Mouse (Mus musculus) ES-E14 (cell line): ENCODE data around the gene Cdh24. TPM values are rescaled to one million over a fixed set of nuclear protein-coding genes. Genes with fewer than 3 reads are reported as not detected.
A peak's percentile ranks its signal among the peaks of the same experiment; 100 is the strongest.

Experiments used
- DNase-seq: peaks from one replicate; pipeline ENCODE4 v3.0.0-alpha.2; 2013; ENCODE audit warnings: low read depth, low spot score
- H3K27ac ChIP-seq: 2 replicates; pipeline ENCODE4 v1.5.1; 2012; ENCODE audit warnings: low read depth, mild to moderate bottlenecking, low read length, moderate library complexity, mixed read lengths; ENCODE audit not compliant: poor library complexity, insufficient read depth, severe bottlenecking
- H3K36me3 ChIP-seq: 2 replicates; pipeline ENCODE4 v1.6.1; 2012; ENCODE audit warnings: mild to moderate bottlenecking, low read length, moderate library complexity, mixed read lengths; ENCODE audit not compliant: control insufficient read depth, poor library complexity, insufficient read depth, severe bottlenecking
- H3K4me1 ChIP-seq, 2 experiments: fragments of 150-350 bp in 1 of 2; sonication (generic) in 1 of 2; 2 replicates each; pipeline ENCODE4 v1.6.1; 2012; ENCODE audit warnings: low read length in 2 of 2, mild to moderate bottlenecking in 1 of 2, mixed read lengths in 1 of 2; ENCODE audit not compliant: control insufficient read depth in 2 of 2, insufficient read depth in 2 of 2, poor library complexity in 1 of 2
- H3K4me3 ChIP-seq, 2 experiments: fragments of 150-350 bp in 1 of 2; sonication (generic) in 1 of 2; 2 replicates each; pipeline ENCODE4 v1.5.1; 2012; ENCODE audit warnings: low read length in 2 of 2, low read depth in 1 of 2, mild to moderate bottlenecking in 1 of 2, mixed read lengths in 1 of 2; ENCODE audit not compliant: insufficient read depth in 1 of 2, poor library complexity in 1 of 2, severe bottlenecking in 1 of 2
- H3K9ac ChIP-seq: 2 replicates; pipeline ENCODE4 v1.6.1; 2012; ENCODE audit warnings: low read depth, mild to moderate bottlenecking, low read length, mixed read lengths; ENCODE audit not compliant: poor library complexity, insufficient read depth, severe bottlenecking
- H3K9me3 ChIP-seq: fragments of 150-350 bp; sonication (generic); 2 replicates; pipeline ENCODE4 v1.6.1; 2012; ENCODE audit warnings: low read depth, mild to moderate bottlenecking, low read length; ENCODE audit not compliant: control insufficient read depth, insufficient read depth
- CHD2 ChIP-seq: IDR thresholded peaks from 2 replicates; pipeline ENCODE4 v1.6.1; 2014; ENCODE audit warnings: mild to moderate bottlenecking, low read depth, low read length, inconsistent platforms
- HCFC1 ChIP-seq: IDR thresholded peaks from 2 replicates; pipeline ENCODE4 v1.6.1; 2012; ENCODE audit warnings: low read length, inconsistent platforms, borderline replicate concordance; ENCODE audit not compliant: insufficient read depth
- MAFK ChIP-seq: IDR thresholded peaks from 2 replicates; pipeline ENCODE4 v1.6.1; 2014; ENCODE audit warnings: mild to moderate bottlenecking, low read depth, low read length, inconsistent platforms; ENCODE audit not compliant: insufficient read depth
- ZC3H11A ChIP-seq: IDR thresholded peaks from 2 replicates; pipeline ENCODE4 v1.6.1; 2012; ENCODE audit warnings: low read depth, mild to moderate bottlenecking, inconsistent platforms, low read length, borderline replicate concordance
- ZNF384 ChIP-seq: IDR thresholded peaks from 2 replicates; pipeline ENCODE4 v1.6.1; 2012; ENCODE audit warnings: low read depth, low read length, inconsistent platforms
- in situ Hi-C, 2 experiments: fragments of 600-800 bp; cut with MboI; formaldehyde crosslinking; loops; one replicate each; pipeline ENCODE4 v1.15.1; 2025; ENCODE audit warnings: low sequenced_read_pairs in 2 of 2, inconsistent platforms in 1 of 2; ENCODE audit not compliant: unreplicated experiment in 2 of 2
- total RNA-seq: library from RNA; depleted of rRNA; stranded (reverse); fragments of 300-350 nt; gene quantifications from 2 replicates; pipeline ENCODE4 v1.2.3, GENCODE M21; 2012

The Cdh24 gene
- total RNA-seq, 1 experiment: 3.2 TPM

- TF ChIP-seq CHD2 (no peak), ZC3H11A (no peak), MAFK (no peak), ZNF384 (no peak), HCFC1 (no peak)
- in situ Hi-C loops: loop anchor here in 1 of 2 experiments (25.0 kb wide), 1 partner anchor 584 kb away; no protein-coding TSS in a partner anchor
- no peaks in the 10 kb centered on the region for H3K9me3 ChIP-seq
These were observed 5.3 kb upstream of the Cdh24 start for GRCm38 (mm10) chr14:54646455-54646854.

GRCm38 (mm10) chr14:54644294-54644693 is 3.1 kb upstream of the Cdh24 start:
- H3K9ac ChIP-seq: no peak overlapping the region
- in situ Hi-C loops: loop anchor here in 1 of 2 experiments (25.0 kb wide), 1 partner anchor 582 kb away; no protein-coding TSS in a partner anchor
- H3K4me1 ChIP-seq: peaks cover 0 to 13% of the 10 kb centered on the region in 2 experiments; a peak in 2 of 4 replicates
- peak overlapping the region; percentile 48; the same call in 1 of the 2 replicates for H3K27ac ChIP-seq
- TF ChIP-seq CHD2 (no peak), ZC3H11A (no peak), ZNF384 (no peak), HCFC1 (no peak), MAFK (no peak)
- H3K36me3 ChIP-seq: peaks cover 60% of the 10 kb centered on the region
- no peak overlapping the region for H3K4me3 ChIP-seq
- DNase-seq: no peak
- H3K9me3 ChIP-seq: no peaks in the 10 kb centered on the region

More at GRCm38 (mm10) chr14:54646455-54646854, 5.3 kb upstream of the Cdh24 start:
- peaks cover 78% of the 10 kb centered on the region for H3K36me3 ChIP-seq
- no peak overlapping the region for H3K27ac ChIP-seq
- no peak for DNase-seq
- H3K9ac ChIP-seq: no peak overlapping the region
- no peak overlapping the region for H3K4me3 ChIP-seq
- peaks cover 2 to 19% of the 10 kb centered on the region in 2 experiments; a peak in 3 of 4 replicates for H3K4me1 ChIP-seq

- no peak for DNase-seq
- no peak overlapping the region for H3K9ac ChIP-seq
- H3K9me3 ChIP-seq: no peaks in the 10 kb centered on the region
- in situ Hi-C loops: loop anchor here in 1 of 2 experiments (25.0 kb wide), 1 partner anchor 581 kb away; no protein-coding TSS in a partner anchor
- H3K27ac ChIP-seq: no peak overlapping the region
- TF ChIP-seq MAFK (no peak), ZC3H11A (no peak), CHD2 (no peak), ZNF384 (no peak), HCFC1 (no peak)
- H3K4me3 ChIP-seq: no peak overlapping the region
- H3K36me3 ChIP-seq: peaks cover 52% of the 10 kb centered on the region
- peaks cover 0 to 12% of the 10 kb centered on the region in 2 experiments; a peak in 2 of 4 replicates for H3K4me1 ChIP-seq
These were observed 1.8 kb upstream of the Cdh24 start for GRCm38 (mm10) chr14:54643011-54643410.

GRCm38 (mm10) chr14:54642224-54642944 is 1.2 kb upstream of the Cdh24 start:
- peaks cover 49% of the 10 kb centered on the region for H3K36me3 ChIP-seq
- no peak overlapping the region for H3K4me3 ChIP-seq
- DNase-seq: no peak

More at GRCm38 (mm10) chr14:54642224-54642944, 1.2 kb upstream of the Cdh24 start:
- H3K9me3 ChIP-seq: no peaks in the 10 kb centered on the region
- H3K27ac ChIP-seq: no peak overlapping the region
- TF ChIP-seq MAFK (no peak), ZNF384 (no peak), CHD2 (no peak), ZC3H11A (no peak), HCFC1 (no peak)
- peaks cover 0 to 12% of the 10 kb centered on the region in 2 experiments; a peak in 2 of 4 replicates for H3K4me1 ChIP-seq
- in situ Hi-C loops: loop anchor here in 1 of 2 experiments (25.0 kb wide), 1 partner anchor 580 kb away; no protein-coding TSS in a partner anchor
- H3K9ac ChIP-seq: no peak overlapping the region
